Mouse (Mus musculus): ENCODE results near the gene H2-Q10. TPM values are rescaled to one million over a fixed set of nuclear protein-coding genes. Genes with fewer than 3 reads are reported as not detected.
"Not testable (repeated sequence)": the region's sequence is repeated elsewhere in the genome, so short reads cannot be mapped to it uniquely, and the experiment has no call there.

H2-Q10 gene
- polyA plus RNA-seq, 1 experiment = 12.9 TPM

DNA sequence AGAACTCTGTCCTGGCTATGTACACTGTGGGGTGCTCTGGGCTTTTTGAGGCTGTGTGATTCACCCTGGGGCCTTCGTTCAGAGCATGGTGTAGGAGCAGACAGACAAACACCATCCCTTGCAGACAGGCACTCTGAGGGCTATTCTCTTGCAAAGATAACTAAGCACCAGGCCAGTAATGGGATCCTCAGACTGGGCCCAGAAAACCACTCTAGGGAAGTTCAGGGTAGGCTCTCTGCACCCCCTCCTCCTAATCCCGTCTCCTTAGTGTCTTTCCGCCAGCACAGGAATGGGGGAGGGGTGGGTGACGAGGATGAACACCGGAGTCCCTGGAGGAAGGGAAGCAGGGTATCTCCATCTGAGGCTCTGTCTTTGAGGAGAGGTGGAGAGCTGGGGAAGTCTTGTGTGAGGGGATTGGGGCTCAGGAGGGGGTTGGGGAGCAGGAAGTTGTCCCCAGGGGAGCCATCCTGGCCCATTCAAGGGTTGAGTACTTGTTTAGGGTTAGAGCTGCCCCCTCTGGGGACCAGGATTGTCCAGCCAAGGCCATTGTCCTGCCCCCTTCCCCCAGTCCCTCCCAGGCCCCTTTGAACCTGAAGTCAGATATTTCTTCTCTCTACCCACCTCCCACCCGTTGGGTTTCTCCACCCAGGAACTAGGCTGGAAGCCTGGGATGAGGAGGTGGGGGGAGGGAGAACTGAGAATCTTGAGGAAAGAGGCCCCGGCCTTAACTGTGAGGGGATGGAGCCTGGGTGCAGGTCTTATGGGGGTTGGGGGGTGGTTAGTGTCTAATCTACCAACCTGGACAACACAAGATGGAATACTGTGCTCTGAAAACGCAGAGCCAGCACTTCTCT lies 35.0 kb downstream of the H2-Q10 start:
- 46% methylated on average over 8 of the region's 8 CpGs for WGBS
- no peak overlapping the region for H3K4me3 ChIP-seq (replicated peaks; ENCODE audit: extremely low read depth, low read depth, low read length)
- no peaks in the 10 kb centered on the region for H3K4me1 ChIP-seq (ENCODE audit: control insufficient read depth, insufficient read depth, low read length)
- no peak for DNase-seq
- TF ChIP-seq POLR2A (IDR thresholded peaks at IDR 0.05; ENCODE audit: borderline replicate concordance, extremely low read depth, low read depth, low read length) = no peak
- TF ChIP-seq CTCF (IDR thresholded peaks at IDR 0.05; ENCODE audit: insufficient read depth, low read length) = no peak

GRCm38 (mm10) chr17:35505776-35506175 lies 35.9 kb downstream of the H2-Q10 start, which contains the start of gene Pou5f1:
Pou5f1 (plus strand) TSS chr17:35506018.
- DNase-seq = no peak
- Histone ChIP-seq H3K4me1 (ENCODE audit: control insufficient read depth, insufficient read depth, low read length) (no peaks in the 10 kb centered on the region), H3K4me3 (replicated peaks; ENCODE audit: extremely low read depth, low read depth, low read length) (no peak within 1 kb of the TSS)
- WGBS = 62% methylated on average over 13 of the region's 13 CpGs
- TF ChIP-seq POLR2A (IDR thresholded peaks at IDR 0.05; ENCODE audit: borderline replicate concordance, extremely low read depth, low read depth, low read length) = no peak

DNA sequence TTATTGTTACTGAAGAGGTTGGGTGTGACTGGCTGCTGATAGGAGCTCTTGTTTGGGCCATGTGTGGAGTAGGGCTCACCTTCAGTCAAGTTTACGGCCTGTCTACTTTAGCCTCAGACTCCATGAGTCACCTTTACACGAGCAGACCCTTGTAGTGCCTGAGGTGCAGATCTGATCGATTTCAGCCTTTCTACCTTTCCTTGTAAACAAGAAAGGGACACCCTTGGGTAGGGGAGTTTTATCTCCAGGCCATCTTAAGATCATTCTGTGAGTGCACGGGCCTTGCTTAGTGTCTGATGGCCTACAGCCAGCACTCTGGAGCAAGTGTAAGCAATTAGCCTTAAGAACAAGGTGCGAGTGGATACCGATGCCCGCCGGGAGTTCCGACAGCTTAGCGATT lies 37.0 kb downstream of the H2-Q10 start:
- 31% methylated on average over 10 of the region's 10 CpGs for WGBS
- TF ChIP-seq CTCF (IDR thresholded peaks at IDR 0.05; ENCODE audit: insufficient read depth, low read length) = no peak
- no peak for TF ChIP-seq POLR2A (IDR thresholded peaks at IDR 0.05; ENCODE audit: borderline replicate concordance, extremely low read depth, low read depth, low read length)
- no peak for DNase-seq
- Histone ChIP-seq H3K4me1 (ENCODE audit: control insufficient read depth, insufficient read depth, low read length) (no peaks in the 10 kb centered on the region), H3K4me3 (replicated peaks; ENCODE audit: extremely low read depth, low read depth, low read length) (no peak overlapping the region)

DNA sequence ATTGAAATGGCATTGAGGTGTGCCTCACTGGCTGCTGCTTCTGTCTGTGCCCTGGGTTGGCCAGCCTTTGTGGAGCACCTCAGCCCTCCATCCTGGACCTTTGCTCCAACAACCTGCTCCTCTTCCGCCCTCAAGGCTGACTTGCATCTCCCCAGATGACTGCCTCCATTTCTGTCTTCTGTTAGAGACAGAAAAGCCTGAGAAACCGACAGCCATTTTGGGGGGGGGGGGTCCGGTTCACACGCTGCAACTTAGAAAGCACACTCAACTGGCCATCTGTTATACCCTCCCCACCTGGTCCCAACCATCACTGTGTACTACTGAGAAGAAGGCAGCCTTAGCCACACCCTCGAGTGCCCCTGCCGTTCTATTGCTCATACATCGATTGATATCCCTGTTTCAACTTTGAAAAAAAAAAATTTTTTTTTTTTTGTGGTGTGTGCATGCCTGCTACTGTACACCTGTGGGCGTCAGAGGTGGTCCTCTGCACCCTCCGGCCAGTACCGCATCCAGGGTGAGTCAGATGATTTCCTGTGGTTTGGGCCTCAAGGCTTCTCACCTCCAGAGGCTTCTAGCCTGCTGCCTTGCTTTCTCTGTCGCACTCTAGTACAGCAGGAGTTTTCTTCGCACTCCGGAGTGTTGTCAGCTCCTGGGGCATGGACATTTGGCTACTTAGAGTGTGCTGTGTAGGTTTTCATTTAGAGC lies 37.8 kb downstream of the H2-Q10 start:
- WGBS = 36% methylated on average over 13 of the region's 13 CpGs
- TF ChIP-seq POLR2A (IDR thresholded peaks at IDR 0.05; ENCODE audit: borderline replicate concordance, extremely low read depth, low read depth, low read length) (no peak), CTCF (IDR thresholded peaks at IDR 0.05; ENCODE audit: insufficient read depth, low read length) (no peak)
- DNase-seq = no peak
- Histone ChIP-seq H3K4me1 (ENCODE audit: control insufficient read depth, insufficient read depth, low read length) (no peaks in the 10 kb centered on the region), H3K4me3 (replicated peaks; ENCODE audit: extremely low read depth, low read depth, low read length) (no peak overlapping the region)

DNA sequence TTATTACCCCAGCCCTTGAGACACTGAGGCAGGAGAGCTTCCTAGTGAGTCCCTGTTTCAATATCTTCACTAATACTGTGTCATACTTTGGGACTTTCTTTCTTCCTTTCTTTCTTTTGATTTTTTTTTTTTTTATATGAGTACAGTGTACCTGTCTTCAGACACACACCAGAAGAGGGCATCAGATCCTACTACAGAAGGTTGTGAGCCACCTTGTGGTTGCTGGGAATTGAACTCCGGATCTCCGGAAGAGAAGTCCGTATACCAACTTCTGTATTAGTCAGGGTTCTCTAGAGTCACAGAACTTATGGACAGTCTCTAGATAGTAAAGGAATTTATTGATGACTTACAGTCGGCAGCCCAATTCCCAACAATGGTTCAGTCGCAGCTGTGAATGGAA lies 38.4 kb downstream of the H2-Q10 start:
- not testable (repeated sequence) for H3K4me1 ChIP-seq (ENCODE audit: control insufficient read depth, insufficient read depth, low read length); H3K4me3 ChIP-seq (replicated peaks; ENCODE audit: extremely low read depth, low read depth, low read length); DNase-seq
- WGBS = 76% methylated on average over 5 of the region's 5 CpGs

GRCm38 (mm10) chr17:35509284-35509683 lies 39.4 kb downstream of the H2-Q10 start:
- H3K4me1 ChIP-seq (ENCODE audit: control insufficient read depth, insufficient read depth, low read length) = no peaks in the 10 kb centered on the region
- DNase-seq = peak; percentile 18
- WGBS = 11% methylated on average over 8 of the region's 8 CpGs
- peak; percentile 49 for TF ChIP-seq CTCF (IDR thresholded peaks at IDR 0.05; ENCODE audit: insufficient read depth, low read length)
- no peak for TF ChIP-seq POLR2A (IDR thresholded peaks at IDR 0.05; ENCODE audit: borderline replicate concordance, extremely low read depth, low read depth, low read length)
- no peak overlapping the region for H3K4me3 ChIP-seq (replicated peaks; ENCODE audit: extremely low read depth, low read depth, low read length)

DNA sequence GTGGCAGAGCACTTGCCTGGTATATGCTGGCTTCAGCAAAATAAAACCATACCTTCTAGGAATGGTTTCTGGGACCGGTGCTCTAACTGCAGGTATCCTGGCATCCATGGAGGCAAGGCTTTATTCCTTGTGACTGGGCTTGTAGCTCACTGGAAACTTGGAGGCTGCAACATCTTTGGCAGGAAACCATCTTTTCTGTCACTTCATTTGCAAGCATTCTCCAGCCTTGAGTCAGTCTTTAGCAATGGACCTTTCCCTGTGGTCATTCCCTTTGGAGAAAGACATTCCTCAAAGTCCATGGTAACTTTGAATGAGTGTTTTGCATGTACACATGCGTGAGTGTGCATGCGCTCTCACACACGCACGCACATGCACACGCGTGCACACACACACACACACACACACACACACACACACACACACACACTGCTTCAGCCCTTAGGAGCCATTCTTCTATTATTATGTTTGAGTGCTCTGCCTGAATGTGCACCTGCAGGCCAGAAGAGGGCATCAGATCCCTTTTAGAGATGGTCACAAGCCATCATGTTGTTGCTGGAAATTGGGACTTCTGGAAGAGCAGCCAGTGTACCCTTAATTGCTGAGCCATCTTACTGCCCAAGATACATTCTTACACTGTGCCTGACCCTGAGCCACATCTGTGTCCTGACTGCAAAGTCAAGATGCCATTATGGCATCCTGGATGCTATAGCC lies 43.2 kb downstream of the H2-Q10 start:
- WGBS = 87% methylated on average over 7 of the region's 7 CpGs

GRCm38 (mm10) chr17:35513886-35514285 lies 44.0 kb downstream of the H2-Q10 start:
- TF ChIP-seq POLR2A (IDR thresholded peaks at IDR 0.05; ENCODE audit: borderline replicate concordance, extremely low read depth, low read depth, low read length) (no peak), CTCF (IDR thresholded peaks at IDR 0.05; ENCODE audit: insufficient read depth, low read length) (peak; percentile 69)
- Histone ChIP-seq H3K4me3 (replicated peaks; ENCODE audit: extremely low read depth, low read depth, low read length) (no peak overlapping the region), H3K4me1 (ENCODE audit: control insufficient read depth, insufficient read depth, low read length) (no peaks in the 10 kb centered on the region)
- WGBS = 18% methylated on average over 2 of the region's 2 CpGs
- peak; percentile 80 for DNase-seq

More for the DNA sequence above, 43.2 kb downstream of the H2-Q10 start:
- TF ChIP-seq POLR2A (IDR thresholded peaks at IDR 0.05; ENCODE audit: borderline replicate concordance, extremely low read depth, low read depth, low read length) (no peak), CTCF (IDR thresholded peaks at IDR 0.05; ENCODE audit: insufficient read depth, low read length) (no peak)
- H3K4me1 ChIP-seq (ENCODE audit: control insufficient read depth, insufficient read depth, low read length) = no peaks in the 10 kb centered on the region
- H3K4me3 ChIP-seq (replicated peaks; ENCODE audit: extremely low read depth, low read depth, low read length) = no peak overlapping the region
- no peak for DNase-seq

GRCm38 (mm10) chr17:35514756-35515155 lies 44.9 kb downstream of the H2-Q10 start:
- DNase-seq = no peak
- TF ChIP-seq POLR2A (IDR thresholded peaks at IDR 0.05; ENCODE audit: borderline replicate concordance, extremely low read depth, low read depth, low read length) = no peak
- TF ChIP-seq CTCF (IDR thresholded peaks at IDR 0.05; ENCODE audit: insufficient read depth, low read length) = no peak
- no peaks in the 10 kb centered on the region for H3K4me1 ChIP-seq (ENCODE audit: control insufficient read depth, insufficient read depth, low read length)
- H3K4me3 ChIP-seq (replicated peaks; ENCODE audit: extremely low read depth, low read depth, low read length) = no peak overlapping the region
- 72% methylated on average over 6 of the region's 6 CpGs for WGBS

Measured in lung, adult 2 months (tissue).